Mouse (Mus musculus): ENCODE measurements at regions not wholly inside any gene's neighbourhood (a gene's known extent, or its start where the extent isn't known, plus 50 kb on each side); places are given as distances from the start of the nearest gene placed in this dataset.
A peak's percentile ranks its signal among the peaks of the same experiment; 100 is the strongest.

GRCm38 (mm10) chr14:101146746-101147145 is 53.4 kb downstream of the Prr30 start:
- no peak for DNase-seq (ENCODE audit: low read depth, low spot score)

- peak; percentile 17 for DNase-seq (ENCODE audit: low read depth, low spot score)
These were observed 62.7 kb downstream of the Prr30 start for GRCm38 (mm10) chr14:101137426-101137825.

Measured in brain, adult 2 months (tissue).